Mouse (Mus musculus) bone marrow, adult 2 months (tissue): ENCODE results near the gene Tbccd1.
A peak's percentile ranks its signal among the peaks of the same experiment; 100 is the strongest.

Source experiments
- CTCF ChIP-seq: fragments of 200-500 bp; IDR thresholded peaks from 2 replicates; pipeline ENCODE4 v1.5.1; 2011; ENCODE audit warnings: low read length, control low read depth; ENCODE audit not compliant: control insufficient read depth, insufficient read depth
- POLR2A ChIP-seq: fragments of 200-500 bp; IDR thresholded peaks from 2 replicates; pipeline ENCODE4 v1.6.1; 2011; ENCODE audit warnings: low read depth, mild to moderate bottlenecking, control low read depth, low read length, borderline replicate concordance; ENCODE audit not compliant: control insufficient read depth

- TF ChIP-seq POLR2A (no peak), CTCF (0 out of 2 replicates have a peak, but pooled peaks have one; percentile 9)
Measured at GRCm38 (mm10) chr16:22795497-22795896, 62.0 kb downstream of the Tbccd1 start.
